Mouse (Mus musculus) heart, postnatal 25 days (tissue): ENCODE results near the gene Clasp1. TPM values are rescaled to one million over a fixed set of nuclear protein-coding genes. Genes with fewer than 3 reads are reported as not detected.

Source experiments
- DNase-seq: peaks from one replicate; pipeline ENCODE4 v3.0.0; 2022; ENCODE audit warnings: low spot score
- intact Hi-C: fragments of 180-260 bp; cut with DNase I; formaldehyde crosslinking; loops from one replicate; pipeline ENCODE4 v1.15.1; 2025
- total RNA-seq, 2 experiments: library from RNA; stranded (reverse); gene quantifications; 2 replicates each; pipeline ENCODE4 v1.2.3; 2021

Gene Clasp1
- total RNA-seq, 2 experiments from 2014 or later = 296 to 379 TPM

DNA sequence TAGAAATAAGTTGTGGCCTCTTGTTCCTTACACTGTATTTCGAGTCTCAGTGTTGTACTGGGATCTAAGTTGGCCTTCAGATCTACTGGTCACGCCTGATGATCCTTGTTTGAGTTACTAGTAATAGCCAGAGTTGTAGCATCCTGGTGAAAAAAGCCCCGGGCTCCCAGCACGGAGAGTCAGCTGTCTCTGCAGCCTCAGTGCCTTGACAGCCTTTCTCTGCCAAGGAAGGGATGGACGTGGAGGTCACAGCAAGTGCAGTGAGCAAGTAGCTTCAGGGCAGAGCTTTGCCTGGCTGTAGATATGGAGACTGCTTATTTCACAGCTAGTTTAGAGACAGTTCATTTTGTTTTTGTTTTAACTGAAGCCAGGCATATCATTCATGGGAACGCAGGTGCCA is 56.6 kb downstream of the Clasp1 start:
- no peak for DNase-seq
- intact Hi-C loops = no loop called here

GRCm38 (mm10) chr1:118446006-118446405 is 57.1 kb downstream of the Clasp1 start:
- no peak for DNase-seq
- intact Hi-C loops = no loop called here

DNA sequence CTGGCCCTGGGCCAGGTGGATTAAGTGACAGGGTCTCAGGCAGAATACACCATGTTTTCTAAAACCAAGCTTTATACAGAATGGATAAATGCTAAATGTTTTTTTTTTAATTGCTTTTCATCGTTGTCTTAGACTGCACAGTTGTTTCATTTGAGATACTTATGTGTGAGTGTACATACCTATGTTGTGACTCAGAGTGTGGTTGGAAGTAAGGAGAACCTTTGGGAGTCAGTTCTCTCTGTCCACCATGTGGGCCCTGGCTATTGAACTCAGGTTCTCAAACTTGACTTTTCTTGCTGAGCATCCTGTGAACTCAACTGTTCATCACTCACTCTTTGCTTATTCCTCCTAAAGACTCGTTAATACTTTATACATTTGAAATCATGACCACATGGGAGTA is 58.3 kb downstream of the Clasp1 start:
- intact Hi-C loops = no loop called here

DNA sequence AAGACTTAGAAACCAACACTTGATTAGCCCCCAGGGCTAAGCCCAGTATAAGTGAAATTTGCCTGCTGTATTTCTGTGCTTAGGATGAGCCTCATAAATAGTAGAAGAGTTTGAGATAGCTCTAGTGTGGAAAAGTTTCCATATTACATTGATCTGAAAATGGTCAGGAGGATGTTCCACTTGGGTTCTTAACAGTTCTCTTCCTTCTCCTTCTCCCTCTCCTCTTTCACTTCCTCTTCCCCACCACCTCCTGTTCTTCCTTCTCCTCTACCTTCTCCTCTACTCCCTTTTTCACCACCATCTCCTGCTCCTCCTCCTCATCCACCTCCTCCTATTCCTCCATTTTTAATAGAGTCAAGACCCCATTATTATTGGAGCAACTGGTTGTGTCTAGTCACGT is 59.4 kb downstream of the Clasp1 start:
- no peak for DNase-seq
- intact Hi-C loops = no loop called here

More for the DNA sequence above, 58.3 kb downstream of the Clasp1 start:
- DNase-seq = no peak

DNA sequence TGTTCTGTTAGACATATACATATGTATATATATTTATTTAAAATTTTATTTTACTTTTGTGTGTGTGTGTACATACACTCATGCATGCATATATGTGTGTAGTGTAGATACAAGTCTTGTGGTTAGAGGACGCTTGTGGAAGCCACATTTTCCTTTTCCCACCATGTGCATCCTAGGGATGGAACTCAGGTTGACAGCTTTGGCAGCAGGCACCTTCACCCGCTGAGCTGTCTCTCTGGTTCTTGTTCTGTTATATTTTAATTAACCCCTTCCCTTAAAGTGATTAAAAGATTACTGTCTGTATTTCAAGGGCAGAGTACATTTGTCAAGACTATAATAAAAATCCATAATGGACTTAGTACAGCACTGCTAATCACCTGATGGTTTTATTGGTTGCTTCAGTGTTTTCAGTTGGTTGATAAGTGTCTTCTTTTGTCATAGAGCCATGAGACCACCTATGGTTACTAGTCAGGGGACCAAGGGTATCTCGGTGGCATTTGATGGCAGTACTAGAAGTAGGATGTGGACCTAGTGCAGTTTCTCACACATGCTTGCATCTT is 62.1 kb downstream of the Clasp1 start:
- intact Hi-C loops = no loop called here
- DNase-seq = no peak

DNA sequence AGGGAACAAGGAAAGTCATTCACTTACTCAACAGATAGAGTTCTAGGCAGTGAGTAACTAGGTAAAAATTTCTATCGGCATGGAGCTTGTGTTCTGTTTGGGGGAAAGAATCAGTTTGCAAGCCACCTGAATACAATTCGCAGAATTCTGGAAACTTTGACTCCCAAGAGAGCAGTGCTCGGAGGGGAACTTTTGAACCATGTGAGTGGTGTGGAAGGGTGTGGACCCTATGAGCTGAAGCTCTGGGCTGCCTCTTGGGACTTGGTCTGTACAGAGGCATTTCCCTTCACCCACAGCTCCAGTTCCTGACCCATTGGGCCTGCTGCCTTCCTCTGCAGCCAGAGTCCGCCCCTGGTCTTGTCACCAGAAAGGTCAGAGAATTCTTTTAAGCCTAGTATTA is 64.7 kb downstream of the Clasp1 start:
- peak; percentile 30 for DNase-seq
- intact Hi-C loops = no loop called here

- no peak for DNase-seq
- intact Hi-C loops = loop anchor here (5.0 kb wide), 2 partner anchors 38 to 133 kb away; partner anchors contain the start of gene Nifk
These were observed 66.0 kb downstream of the Clasp1 start for GRCm38 (mm10) chr1:118454817-118455216.

DNA sequence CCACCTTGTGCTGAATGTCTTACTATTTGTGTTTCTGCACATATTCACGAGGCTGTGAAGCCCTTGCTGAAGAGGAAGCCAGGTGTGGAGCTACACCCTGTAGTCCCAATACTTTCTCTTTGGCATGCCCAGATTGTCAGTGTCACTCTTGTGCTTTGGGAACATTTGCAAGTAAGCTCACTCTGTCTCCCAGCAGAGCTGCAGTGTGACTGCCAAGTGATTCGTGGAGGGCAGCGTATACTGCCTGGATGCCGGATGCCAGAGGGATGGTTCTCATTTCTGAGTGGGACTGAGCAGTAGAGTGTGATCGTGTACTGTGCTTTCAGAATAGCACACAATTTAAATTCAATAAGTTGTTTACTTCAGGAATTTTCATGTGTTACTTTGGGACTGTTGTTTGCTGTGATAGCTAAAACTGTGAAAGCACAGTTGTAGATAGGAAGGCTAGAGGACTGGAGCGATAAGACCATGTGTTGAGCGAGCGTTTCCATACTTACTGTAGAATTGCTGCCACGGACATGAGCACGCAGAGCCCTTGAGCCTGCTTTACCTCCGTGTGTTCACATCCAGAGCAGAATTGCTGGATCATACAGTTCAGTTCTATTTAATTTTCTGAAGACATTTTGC is 68.5 kb downstream of the Clasp1 start:
- intact Hi-C loops = loop anchor here (5.0 kb wide), 2 partner anchors 40 to 135 kb away; partner anchors contain the start of gene Nifk
- no peak for DNase-seq

DNA sequence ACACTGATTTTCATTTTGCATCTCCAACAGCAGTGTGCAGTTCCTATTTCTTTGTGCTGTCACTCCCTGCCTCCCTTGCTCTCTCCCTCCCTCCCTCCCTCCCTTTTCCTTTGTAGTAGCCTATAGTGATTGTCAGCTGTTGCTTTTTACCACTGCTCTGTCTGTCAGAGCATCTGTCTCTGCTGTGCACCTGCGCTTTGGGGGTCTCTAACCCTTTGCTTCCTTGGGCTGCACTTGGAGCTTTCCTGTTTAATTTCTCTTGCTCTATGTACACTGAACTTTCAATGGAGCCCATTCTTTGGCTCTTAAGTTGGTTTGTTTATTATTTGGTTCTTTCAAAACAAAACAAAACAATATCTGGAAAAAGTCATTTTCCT is 69.0 kb downstream of the Clasp1 start:
- intact Hi-C loops = loop anchor here (5.0 kb wide), 2 partner anchors 41 to 136 kb away; partner anchors contain the start of gene Nifk
- DNase-seq = no peak

GRCm38 (mm10) chr1:118458279-118458678 is 69.4 kb downstream of the Clasp1 start:
- DNase-seq = no peak
- intact Hi-C loops = loop anchor here (5.0 kb wide), 2 partner anchors 41 to 136 kb away; partner anchors contain the start of gene Nifk

- intact Hi-C loops = loop anchor here (1.0 to 5.0 kb wide), 3 partner anchors 42 to 137 kb away; partner anchors contain the start of gene Nifk
- peak; percentile 78 for DNase-seq
These were observed 70.4 kb downstream of the Clasp1 start for GRCm38 (mm10) chr1:118458963-118459920.

GRCm38 (mm10) chr1:118460716-118461115 is 71.9 kb downstream of the Clasp1 start:
- no peak for DNase-seq
- intact Hi-C loops = loop anchor here (5.0 kb wide), 1 partner anchor 123 kb away; no protein-coding TSS in a partner anchor

GRCm38 (mm10) chr1:118466041-118466440 is 77.2 kb downstream of the Clasp1 start:
- no peak for DNase-seq
- intact Hi-C loops = no loop called here

DNA sequence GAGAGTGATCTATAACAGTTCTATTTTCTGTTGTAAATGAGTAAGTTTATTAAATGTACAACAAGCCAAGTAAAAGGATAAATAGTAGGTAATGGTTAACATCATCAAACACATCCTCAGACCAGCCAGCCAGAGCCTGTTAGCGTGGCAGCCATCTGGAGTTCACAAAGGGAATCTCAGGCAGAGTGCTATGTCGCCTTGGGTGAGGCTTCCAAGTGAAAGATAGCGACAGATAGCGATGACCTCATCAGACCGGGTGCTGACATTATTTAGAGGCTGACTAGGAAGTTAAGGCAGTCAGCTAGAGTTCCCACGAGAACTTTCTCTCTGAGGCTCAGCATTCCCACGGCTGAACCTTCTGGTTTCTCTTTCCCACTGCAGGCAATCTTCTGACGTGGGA is 83.5 kb downstream of the Clasp1 start:
- intact Hi-C loops = no loop called here
- no peak for DNase-seq

DNA sequence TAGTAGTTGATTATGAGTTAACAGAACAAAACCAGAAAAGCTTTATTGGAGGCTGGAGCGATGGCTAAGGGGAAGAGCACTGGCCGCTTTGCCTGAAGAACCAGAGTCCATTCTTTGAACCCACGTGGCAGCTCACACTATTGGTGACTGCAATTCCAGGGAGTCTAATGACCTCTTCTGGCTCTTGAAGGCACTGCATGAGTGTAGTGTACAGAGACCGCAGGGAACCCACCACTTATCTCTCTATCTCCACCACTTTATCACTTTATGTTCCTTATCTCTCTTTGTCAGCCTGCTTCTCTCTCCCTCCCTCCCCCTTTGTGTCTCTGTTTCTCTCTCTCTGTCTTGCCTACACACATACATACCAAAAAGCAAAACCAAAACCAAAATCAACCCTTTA is 88.1 kb downstream of the Clasp1 start:
- intact Hi-C loops = loop anchor here (2.0 to 5.0 kb wide), 2 partner anchors 110 to 155 kb away; partner anchors contain the start of gene Nifk
- no peak for DNase-seq

DNA sequence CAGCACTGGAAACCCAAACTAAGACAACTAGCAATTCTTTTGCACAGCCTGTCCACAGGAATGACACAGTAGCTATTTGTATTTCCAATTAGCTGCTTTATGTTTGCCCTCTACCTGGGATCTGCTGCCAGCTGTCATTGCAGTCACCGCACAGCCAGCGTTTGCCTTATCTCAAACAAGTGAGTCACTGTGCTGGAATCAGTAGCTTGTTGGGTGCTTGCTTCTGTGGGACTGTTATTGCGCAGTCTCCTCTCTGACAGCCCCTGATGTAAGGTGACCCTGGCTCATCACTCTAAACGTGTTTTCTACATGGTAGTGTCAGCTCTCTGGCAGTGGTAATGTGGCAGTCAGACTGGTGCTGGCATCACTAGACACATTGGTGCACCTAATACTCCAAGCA is 90.4 kb downstream of the Clasp1 start:
- intact Hi-C loops = loop anchor here (5.0 kb wide), 1 partner anchor 157 kb away; the partner anchor contains the start of gene Nifk
- DNase-seq = peak; percentile 29

DNA sequence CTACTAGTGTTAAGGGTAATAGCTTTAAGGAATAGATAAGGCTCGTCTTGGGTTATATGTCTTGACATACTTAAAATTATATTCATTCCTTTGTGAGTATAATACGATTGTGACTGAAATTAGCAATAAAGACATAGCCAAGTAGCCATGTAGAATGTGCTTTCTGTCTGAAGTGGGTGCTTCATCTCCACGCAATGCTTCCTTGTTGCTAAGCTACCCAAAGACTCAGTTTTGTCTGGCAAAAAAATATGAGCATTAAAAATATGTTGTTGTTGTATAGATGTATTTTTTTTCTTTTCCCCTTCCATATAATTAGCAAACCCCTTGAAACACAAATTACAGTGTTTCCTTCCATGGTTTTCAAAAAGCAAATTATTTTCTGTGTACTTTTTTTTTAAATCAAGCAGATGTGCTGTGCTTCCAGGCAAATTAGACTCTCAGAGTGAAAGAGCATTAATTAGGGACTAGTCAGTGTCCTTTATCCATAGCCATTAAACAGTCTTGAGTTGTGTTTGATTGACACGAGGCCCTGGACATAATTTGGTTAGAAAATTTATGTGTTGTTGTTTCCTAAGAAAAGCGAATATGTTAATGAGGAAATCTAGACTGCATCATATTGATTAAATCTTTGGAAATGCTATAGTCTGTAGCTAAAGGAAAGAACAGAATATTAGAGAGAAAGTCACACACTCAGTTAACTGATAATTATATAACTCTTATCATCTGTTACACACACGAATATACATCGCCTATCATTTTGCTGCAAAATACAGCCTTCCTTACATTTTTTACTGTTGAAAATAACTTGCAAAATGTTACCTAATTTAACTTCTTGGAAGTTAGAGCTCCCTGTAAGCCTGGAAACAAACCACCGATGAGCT is 91.9 kb downstream of the Clasp1 start:
- no peak for DNase-seq
- intact Hi-C loops = no loop called here

DNA sequence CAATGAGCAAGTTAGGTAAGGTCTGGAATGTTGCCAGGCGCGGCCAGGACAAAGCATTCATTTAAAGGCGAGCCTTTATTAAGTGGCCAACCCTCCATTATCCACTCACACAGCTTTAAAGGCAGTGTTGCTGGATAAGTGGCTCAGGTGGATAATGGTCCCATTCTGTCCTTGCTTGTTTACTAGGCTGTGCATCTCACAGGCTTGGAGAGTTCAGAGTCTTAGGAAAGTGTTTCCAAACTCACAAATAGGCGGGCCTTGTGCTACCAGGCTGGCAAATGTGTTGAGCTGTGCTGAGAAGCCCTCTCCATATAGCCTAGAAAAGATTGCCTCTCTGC is 92.5 kb downstream of the Clasp1 start:
- no peak for DNase-seq
- intact Hi-C loops = no loop called here

GRCm38 (mm10) chr1:118481703-118482102 is 92.8 kb downstream of the Clasp1 start:
- intact Hi-C loops = no loop called here
- DNase-seq = no peak
